Mouse (Mus musculus) ES-Bruce4 (cell line): ENCODE results near the gene Coro1b.

Experiments
- CTCF ChIP-seq: IDR thresholded peaks from one replicate; pipeline ENCODE4 v1.8.1; 2011; ENCODE audit warnings: low read depth, low read length
- POLR2A ChIP-seq: IDR thresholded peaks from one replicate; pipeline ENCODE4 v1.8.1; 2011; ENCODE audit warnings: low read length; ENCODE audit not compliant: insufficient read depth

DNA sequence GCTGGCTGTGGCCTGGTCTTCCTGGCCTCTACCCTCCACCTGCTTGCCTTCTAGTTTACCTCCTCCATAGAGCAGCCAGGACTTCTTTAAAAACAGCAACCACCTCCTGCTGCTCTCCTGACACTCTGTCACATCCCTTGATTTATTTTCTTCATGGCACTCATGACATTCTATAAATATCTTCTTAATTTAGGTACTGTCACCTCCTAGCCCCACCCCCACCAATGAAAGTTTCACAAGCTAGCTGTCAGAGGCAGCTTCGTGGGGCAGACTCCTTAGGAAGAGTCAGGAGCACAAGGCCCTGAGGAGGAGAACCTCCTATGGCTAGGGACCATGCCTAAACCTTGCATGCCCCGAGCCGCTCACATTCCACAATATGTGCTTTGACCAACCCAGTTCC, 38.9 kb downstream of the Coro1b start:
- no peak for TF ChIP-seq POLR2A
- TF ChIP-seq CTCF, result no peak
